Mouse (Mus musculus): ENCODE data around the gene Kctd21. TPM values are rescaled to one million over a fixed set of nuclear protein-coding genes. Genes with fewer than 3 reads are reported as not detected.

The Kctd21 gene
- polyA plus RNA-seq (2012; ENCODE audit: insufficient read depth, insufficient read length, missing spikeins), result 6.3 and 6.8 TPM in 2 replicates

DNA sequence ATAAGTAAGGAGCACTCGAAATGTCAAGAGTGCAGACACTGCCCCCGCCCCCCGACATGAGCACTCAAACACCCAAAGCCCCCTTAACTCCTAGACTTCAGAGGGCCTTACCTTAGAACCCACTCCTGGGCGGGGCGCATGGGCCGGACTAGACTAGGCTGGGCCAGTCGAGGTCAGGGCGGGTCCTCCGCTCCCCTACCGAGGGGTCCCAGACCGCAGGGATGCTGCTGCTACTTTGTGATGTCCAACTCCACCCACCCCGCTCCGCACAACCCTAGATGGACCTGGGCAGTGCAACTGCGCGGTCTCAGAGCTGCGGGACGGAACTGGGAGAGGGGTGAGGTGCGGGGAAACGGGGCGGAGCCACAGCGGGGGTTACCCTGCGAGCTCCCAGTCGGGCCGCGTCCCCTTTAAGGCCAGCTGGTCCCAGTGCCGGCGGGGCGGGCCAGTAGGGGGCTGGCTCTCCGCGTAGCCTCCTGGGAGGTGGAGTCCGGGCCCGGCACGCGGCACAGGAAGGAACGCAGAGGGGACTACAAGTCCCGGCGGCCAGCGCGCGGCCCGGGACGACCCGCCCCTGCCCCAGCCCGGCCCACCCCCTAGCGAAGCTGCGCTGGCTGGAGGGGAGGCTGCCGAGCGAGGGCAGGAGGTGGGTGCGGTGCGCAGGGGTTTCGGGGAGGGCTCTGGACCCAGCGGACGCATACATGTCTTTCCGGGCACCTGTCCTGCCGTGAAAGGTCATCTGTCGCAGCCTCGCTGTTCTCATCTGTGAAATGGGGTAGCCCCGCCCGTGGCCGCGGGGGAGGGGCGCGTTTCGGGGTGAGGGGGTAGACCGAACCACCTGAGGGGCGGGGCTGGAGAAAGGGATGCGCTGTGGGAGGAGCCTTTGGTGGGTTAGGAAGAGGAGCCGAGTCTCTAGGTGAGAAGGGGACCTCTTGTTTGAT, at the start of gene Kctd21, which contains the start of gene Usp35:
TSS of gene Kctd21 (plus strand) at position 602 of the 941 bp plus-strand sequence.
TSS of gene Usp35 (minus strand) at position 295 of the 941 bp plus-strand sequence.
- Histone ChIP-seq H3K4me3 (ENCODE audit: insufficient read depth, low read depth, low read length) (peak within 1 kb of the TSS; percentile 95), H3K27ac (replicated peaks; ENCODE audit: low read depth, low read length) (peak within 1 kb of the TSS; percentile 71), H3K4me1 (ENCODE audit: control insufficient read depth, insufficient read depth, insufficient read length, low read length) (0 out of 2 replicates have a peak, but pooled peaks cover 8% of the 10 kb centered on the region)

DNA sequence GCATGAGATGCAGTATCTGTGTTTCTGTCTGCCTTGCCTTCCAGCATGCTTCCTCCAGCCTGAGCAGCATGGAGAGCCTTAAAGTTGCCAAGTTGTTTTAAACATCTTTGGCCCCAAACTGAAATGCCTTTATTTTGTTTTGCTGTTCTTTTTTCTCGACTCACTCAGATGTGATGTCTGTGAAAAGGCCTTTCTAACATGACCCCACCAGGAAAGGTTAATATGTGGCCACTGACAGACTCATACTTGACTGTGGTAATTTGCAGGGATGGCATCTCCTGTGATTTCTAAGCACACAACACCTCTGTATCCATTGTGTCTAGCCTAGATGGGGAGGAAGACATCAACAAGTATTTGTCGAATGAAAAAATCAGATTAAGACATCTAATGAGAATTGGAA, 35.1 kb upstream of the Kctd21 start:
- no peak overlapping the region for H3K4me3 ChIP-seq (ENCODE audit: insufficient read depth, low read depth, low read length)
- no peak overlapping the region for H3K27ac ChIP-seq (replicated peaks; ENCODE audit: low read depth, low read length)
- no peaks in the 10 kb centered on the region for H3K4me1 ChIP-seq (ENCODE audit: control insufficient read depth, insufficient read depth, insufficient read length, low read length)

DNA sequence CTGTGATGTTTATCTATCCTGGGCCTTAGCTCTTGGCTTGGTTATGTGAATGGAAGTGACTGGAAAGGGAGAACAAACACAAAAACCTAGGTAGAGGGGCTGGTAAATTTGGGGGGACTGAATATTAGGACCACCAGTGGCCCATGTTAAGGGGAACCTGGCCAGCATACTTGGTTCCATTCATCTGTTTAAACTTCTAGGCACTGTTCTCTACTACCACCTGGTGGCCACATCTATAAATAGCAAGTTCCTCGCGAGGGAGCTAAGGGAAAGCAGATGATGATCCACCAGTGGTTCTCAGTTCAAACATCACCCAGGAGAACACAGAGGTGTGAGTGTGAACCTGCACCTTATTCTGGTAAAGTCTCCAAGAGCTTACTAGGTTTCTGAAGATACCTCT, 34.7 kb upstream of the Kctd21 start:
- Histone ChIP-seq H3K4me3 (ENCODE audit: insufficient read depth, low read depth, low read length) (no peak overlapping the region), H3K4me1 (ENCODE audit: control insufficient read depth, insufficient read depth, insufficient read length, low read length) (no peaks in the 10 kb centered on the region), H3K27ac (replicated peaks; ENCODE audit: low read depth, low read length) (no peak overlapping the region)

DNA sequence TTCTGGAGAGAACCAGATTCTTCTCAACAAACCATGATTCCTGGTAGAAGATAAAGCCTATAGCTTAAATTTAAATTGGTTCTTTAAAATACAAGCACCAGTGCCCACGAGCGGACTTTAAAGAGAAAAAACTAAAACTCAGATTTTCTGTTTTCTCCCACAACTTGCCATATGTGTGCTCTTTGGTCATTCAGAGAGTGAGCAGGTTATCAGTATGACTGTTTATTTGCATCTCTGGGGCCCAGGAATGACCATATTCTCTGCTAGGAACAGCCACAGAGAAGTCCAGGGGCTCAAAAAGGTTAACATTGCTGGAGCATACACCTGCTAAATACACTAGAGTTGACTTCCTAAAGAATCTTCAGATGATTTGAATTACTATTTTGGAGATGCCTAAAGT, 33.8 kb upstream of the Kctd21 start:
- no peak overlapping the region for H3K27ac ChIP-seq (replicated peaks; ENCODE audit: low read depth, low read length)

DNA sequence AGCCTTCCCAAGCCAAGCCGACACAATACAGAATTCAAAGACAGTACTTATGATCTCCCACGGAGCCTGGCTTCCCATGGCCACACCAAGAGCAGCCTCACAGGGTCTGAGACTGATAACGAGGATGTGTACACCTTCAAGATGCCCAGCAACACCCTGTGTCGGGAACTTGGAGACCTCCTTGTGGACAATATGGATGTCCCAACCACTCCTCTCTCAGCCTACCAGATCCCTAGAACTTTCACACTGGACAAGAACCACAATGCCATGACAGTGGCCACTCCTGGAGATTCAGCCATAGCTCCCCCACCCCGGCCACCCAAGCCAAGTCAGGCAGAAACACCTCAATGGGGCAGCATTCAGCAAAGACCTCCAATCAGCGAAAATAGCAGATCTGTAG, 33.2 kb upstream of the Kctd21 start:
- Histone ChIP-seq H3K27ac (replicated peaks; ENCODE audit: low read depth, low read length) (no peak overlapping the region), H3K4me3 (ENCODE audit: insufficient read depth, low read depth, low read length) (no peak overlapping the region), H3K4me1 (ENCODE audit: control insufficient read depth, insufficient read depth, insufficient read length, low read length) (no peaks in the 10 kb centered on the region)

More for the DNA sequence above, 33.8 kb upstream of the Kctd21 start:
- H3K4me3 ChIP-seq (ENCODE audit: insufficient read depth, low read depth, low read length), result no peak overlapping the region
- no peaks in the 10 kb centered on the region for H3K4me1 ChIP-seq (ENCODE audit: control insufficient read depth, insufficient read depth, insufficient read length, low read length)

DNA sequence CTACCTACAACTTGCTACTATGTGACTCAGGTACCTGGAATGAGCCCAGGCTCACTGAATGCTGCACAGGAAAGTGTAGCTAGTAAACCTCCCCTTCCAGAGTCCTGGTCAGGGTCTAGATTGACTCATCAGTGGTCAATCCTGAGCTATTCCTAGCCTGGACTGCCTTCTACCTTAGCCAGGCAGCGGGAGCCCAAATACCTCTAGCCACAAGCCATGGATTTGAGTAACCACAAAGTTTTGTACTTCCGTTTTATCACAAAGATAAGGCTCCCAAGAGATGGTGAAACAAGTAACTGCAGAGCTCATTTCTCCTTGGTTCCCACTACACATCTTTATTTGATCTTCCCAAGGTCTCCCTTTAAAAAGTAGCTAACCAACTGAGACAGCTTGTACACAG, 31.2 kb upstream of the Kctd21 start:
- H3K4me1 ChIP-seq (ENCODE audit: control insufficient read depth, insufficient read depth, insufficient read length, low read length), result no peaks in the 10 kb centered on the region
- no peak overlapping the region for H3K4me3 ChIP-seq (ENCODE audit: insufficient read depth, low read depth, low read length)
- no peak overlapping the region for H3K27ac ChIP-seq (replicated peaks; ENCODE audit: low read depth, low read length)

DNA sequence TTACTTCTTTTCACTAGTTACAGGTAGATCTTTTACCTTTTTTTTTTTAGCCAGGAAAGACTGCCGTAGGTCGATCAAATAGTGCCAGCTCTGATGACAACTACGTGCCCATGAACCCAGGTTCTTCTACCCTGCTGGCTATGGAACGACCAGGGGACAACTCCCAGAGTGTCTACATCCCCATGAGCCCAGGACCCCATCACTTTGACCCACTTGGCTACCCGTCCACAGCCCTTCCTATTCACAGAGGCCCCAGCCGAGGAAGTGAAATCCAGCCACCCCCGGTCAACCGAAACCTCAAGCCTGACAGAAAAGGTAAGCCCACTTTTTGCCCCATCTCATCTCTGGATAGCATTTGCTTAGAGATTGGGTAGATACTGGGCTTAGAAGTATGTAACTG, 30.8 kb upstream of the Kctd21 start:
- no peaks in the 10 kb centered on the region for H3K4me1 ChIP-seq (ENCODE audit: control insufficient read depth, insufficient read depth, insufficient read length, low read length)
- H3K27ac ChIP-seq (replicated peaks; ENCODE audit: low read depth, low read length), result no peak overlapping the region
- H3K4me3 ChIP-seq (ENCODE audit: insufficient read depth, low read depth, low read length), result no peak overlapping the region

DNA sequence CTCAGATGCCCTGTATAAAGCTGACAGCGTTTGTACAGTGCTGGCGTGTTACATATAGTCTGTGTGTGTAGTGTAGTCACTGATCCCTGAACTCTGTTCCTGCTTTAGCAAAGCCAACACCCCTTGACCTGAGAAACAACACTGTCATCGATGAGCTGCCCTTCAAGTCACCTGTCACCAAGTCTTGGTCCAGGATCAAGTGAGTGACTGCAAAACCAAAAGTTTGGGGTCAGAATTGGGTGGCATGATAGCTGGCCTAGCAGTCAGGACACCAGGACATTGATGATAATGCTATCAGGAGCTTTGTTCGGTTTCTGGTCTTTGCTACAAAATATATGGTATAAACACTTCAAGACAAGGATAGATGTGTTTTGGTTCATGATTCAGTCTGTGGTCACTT, 29.9 kb upstream of the Kctd21 start:
- no peak overlapping the region for H3K4me3 ChIP-seq (ENCODE audit: insufficient read depth, low read depth, low read length)
- no peak overlapping the region for H3K27ac ChIP-seq (replicated peaks; ENCODE audit: low read depth, low read length)
- H3K4me1 ChIP-seq (ENCODE audit: control insufficient read depth, insufficient read depth, insufficient read length, low read length), result no peaks in the 10 kb centered on the region

DNA sequence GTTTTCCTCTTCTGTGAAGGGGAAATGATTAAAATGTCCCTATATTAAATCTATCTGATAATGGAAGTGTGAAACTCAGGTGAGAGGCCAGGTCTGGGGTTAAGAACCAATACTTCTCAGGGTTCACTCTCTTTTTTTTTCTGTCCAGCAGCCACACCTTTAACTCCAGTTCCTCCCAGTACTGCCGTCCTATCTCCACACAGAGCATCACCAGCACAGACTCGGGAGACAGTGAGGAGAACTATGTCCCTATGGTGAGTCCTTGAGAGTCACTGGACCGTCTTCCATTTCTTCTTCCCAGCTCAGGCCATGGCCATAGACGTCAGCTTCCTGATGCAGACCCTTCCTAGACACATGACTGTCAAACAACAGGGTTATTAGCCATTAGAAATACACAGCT, 29.3 kb upstream of the Kctd21 start:
- no peak overlapping the region for H3K27ac ChIP-seq (replicated peaks; ENCODE audit: low read depth, low read length)
- H3K4me3 ChIP-seq (ENCODE audit: insufficient read depth, low read depth, low read length), result no peak overlapping the region
- H3K4me1 ChIP-seq (ENCODE audit: control insufficient read depth, insufficient read depth, insufficient read length, low read length), result no peaks in the 10 kb centered on the region

DNA sequence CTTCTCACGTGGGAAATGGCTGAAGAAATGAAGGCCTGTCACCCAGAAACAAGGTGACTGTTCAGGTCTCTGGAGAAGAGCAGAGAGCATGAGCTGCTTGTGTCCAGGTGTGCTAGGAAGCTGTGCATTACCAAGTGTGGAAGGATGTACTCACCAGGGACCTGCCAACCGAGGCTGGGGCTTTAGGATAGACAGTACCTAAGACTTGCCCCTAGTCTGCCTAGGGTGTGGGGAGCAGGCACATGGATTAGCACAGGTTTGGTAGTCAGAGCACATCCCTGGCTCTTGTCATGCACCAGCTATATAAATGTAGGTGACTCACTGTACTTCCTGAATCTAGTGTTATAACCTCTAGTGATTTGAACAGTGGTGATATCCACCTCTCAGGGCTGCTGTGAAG, 28.5 kb upstream of the Kctd21 start:
- Histone ChIP-seq H3K27ac (replicated peaks; ENCODE audit: low read depth, low read length) (no peak overlapping the region), H3K4me1 (ENCODE audit: control insufficient read depth, insufficient read depth, insufficient read length, low read length) (no peaks in the 10 kb centered on the region), H3K4me3 (ENCODE audit: insufficient read depth, low read depth, low read length) (no peak overlapping the region)

DNA sequence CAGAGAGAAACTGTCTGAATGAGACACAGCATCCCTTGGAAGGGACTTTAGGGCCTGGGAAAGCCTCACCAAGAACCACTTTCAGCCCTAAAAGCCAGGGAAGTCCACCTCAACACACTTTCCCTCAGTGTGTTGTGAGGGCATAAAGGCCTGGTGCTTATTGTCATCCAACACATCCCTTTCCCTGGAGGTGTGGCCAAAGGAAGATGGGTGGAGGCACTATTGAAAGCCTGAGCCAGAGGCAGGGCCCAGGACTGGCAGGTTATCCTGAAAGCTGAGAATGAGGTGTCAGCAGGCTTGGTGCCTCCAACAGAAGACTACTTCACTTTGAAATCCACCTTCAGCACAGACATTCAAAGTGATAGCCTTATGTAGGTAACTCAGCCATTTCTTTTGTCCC, 27.7 kb upstream of the Kctd21 start:
- Histone ChIP-seq H3K4me3 (ENCODE audit: insufficient read depth, low read depth, low read length) (no peak overlapping the region), H3K27ac (replicated peaks; ENCODE audit: low read depth, low read length) (no peak overlapping the region), H3K4me1 (ENCODE audit: control insufficient read depth, insufficient read depth, insufficient read length, low read length) (no peaks in the 10 kb centered on the region)

DNA sequence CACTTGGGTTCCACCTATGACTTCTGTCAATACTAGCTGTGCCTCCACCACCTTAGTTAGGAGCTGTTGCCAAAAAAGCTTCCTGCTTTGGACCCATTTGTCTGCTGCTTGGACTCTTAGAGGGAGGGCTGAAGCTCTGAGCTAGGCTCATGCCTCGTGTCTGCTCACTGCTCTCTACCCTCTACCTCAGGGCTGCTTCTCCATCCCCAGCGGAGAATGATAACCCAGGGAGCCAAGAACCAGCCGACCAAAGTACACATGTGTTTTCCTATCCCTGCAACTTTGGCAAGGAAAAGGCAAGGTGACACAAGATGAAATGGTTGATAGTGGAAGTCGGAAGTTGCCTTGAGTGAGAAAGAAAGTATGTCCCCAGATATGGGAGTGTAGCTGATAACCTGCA, 26.9 kb upstream of the Kctd21 start:
- no peak overlapping the region for H3K27ac ChIP-seq (replicated peaks; ENCODE audit: low read depth, low read length)
- no peak overlapping the region for H3K4me3 ChIP-seq (ENCODE audit: insufficient read depth, low read depth, low read length)
- no peaks in the 10 kb centered on the region for H3K4me1 ChIP-seq (ENCODE audit: control insufficient read depth, insufficient read depth, insufficient read length, low read length)

DNA sequence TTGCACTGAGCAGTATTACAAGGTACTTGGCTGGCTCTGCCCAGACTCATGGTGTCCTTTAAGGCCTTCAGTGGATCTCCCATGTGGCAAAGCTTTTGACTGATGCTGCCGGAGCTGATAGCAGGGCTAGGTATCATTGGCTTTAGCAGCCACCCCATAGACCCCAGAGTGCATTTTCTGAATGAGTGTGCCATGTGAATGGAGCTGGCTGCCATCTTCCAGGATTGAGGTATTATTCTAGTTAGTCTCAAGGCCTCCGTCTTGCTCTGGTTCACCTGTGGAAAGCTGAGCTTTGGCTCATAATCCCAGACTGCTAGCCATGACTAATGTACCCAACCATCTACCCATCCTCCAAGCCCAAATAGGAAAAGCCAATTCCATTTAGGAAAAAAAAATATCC, 25.3 kb upstream of the Kctd21 start:
- no peak overlapping the region for H3K27ac ChIP-seq (replicated peaks; ENCODE audit: low read depth, low read length)
- no peaks in the 10 kb centered on the region for H3K4me1 ChIP-seq (ENCODE audit: control insufficient read depth, insufficient read depth, insufficient read length, low read length)
- H3K4me3 ChIP-seq (ENCODE audit: insufficient read depth, low read depth, low read length), result no peak overlapping the region

DNA sequence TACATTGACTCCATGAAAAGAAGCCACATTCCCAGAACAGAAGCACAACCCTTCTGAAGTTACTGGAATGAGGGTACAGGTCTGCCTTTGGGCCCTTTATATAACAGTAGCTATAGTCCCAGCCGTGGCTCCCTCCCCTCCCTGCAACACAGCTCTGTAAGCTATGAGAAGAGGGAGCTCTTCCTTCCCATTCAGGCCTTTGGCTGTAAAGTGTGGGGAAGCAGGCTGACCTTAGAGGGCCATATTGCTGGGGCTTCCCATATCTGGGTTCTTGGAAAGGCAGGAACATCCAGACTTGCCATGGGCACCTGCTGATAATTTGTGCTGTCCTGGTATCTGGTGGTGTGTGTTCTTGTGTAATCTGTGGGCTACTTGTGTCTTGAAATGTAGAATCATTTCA, 24.6 kb upstream of the Kctd21 start:
- H3K4me3 ChIP-seq (ENCODE audit: insufficient read depth, low read depth, low read length), result no peak overlapping the region

DNA sequence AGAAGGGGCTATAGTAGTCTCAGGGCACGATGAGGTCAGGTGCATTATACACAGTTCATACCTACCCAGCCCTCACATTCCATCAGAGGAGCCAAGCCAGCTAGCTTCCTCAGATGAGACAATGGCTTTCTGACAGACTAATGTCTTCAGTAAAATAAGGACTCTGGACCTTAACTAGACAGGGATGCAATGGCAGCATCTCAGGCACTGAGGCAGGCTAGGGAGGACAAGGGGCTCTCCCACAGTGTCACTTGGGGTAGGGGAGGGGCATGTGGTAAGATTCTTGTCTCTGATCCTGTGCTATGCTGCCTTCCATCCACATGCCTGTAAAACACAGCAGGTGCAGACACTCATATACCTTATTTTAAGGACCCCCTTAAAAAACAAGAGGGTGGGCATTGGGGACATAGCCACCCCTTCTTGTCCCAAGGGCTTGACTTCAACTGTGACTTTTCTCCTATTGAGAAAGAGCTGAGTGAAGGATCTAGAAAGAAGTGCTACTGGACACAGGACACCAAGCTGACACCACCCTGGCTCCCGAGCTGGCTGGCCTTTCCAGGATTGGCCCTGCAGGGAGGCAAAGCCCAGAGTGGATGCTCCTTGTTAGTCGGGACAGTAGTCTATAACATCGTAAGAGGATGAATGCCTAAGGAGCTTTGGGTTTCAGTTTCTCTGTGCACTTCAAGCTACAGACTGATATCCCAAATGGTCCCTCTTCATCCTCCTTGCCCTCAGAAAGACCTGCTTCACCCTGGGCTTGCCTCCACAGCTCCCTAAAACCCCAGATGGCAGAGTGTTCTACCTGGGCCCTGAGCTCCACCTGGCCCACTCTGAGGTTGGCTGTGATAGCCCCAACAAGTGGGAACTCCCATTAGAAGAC, 22.4 kb upstream of the Kctd21 start:
- H3K27ac ChIP-seq (replicated peaks; ENCODE audit: low read depth, low read length), result no peak overlapping the region
- no peak overlapping the region for H3K4me3 ChIP-seq (ENCODE audit: insufficient read depth, low read depth, low read length)
- H3K4me1 ChIP-seq (ENCODE audit: control insufficient read depth, insufficient read depth, insufficient read length, low read length), result no peaks in the 10 kb centered on the region

More for the DNA sequence above, 24.6 kb upstream of the Kctd21 start:
- Histone ChIP-seq H3K4me1 (ENCODE audit: control insufficient read depth, insufficient read depth, insufficient read length, low read length) (no peaks in the 10 kb centered on the region), H3K27ac (replicated peaks; ENCODE audit: low read depth, low read length) (no peak overlapping the region)

Data from brown adipose tissue, adult 24 weeks (tissue).